Mouse (Mus musculus): ENCODE results near the gene Alyref2.

Alyref2 gene

GRCm38 (mm10) chr1:171501016-171501610, 2.2 kb upstream of the Alyref2 start:
- no peak for DNase-seq (ENCODE audit: low spot score in 2 of 2)

GRCm38 (mm10) chr1:171501636-171502080, 1.6 kb upstream of the Alyref2 start:
- no peak for DNase-seq (ENCODE audit: low spot score in 2 of 2)

- DNase-seq (ENCODE audit: low spot score in 2 of 2): peak in 1 of 2 experiments; percentile 56
Observed at GRCm38 (mm10) chr1:171502388-171503249, 659 bp upstream of the Alyref2 start.

GRCm38 (mm10) chr1:171503592-171504291, 464 bp downstream of the Alyref2 start:
- peak in 1 of 2 experiments; percentile 27 for DNase-seq (ENCODE audit: low spot score in 2 of 2)

GRCm38 (mm10) chr1:171504586-171504985, 1.3 kb downstream of the Alyref2 start:
- DNase-seq (ENCODE audit: low spot score in 2 of 2): no peak

- no peak for DNase-seq (ENCODE audit: low spot score in 2 of 2)
Observed at GRCm38 (mm10) chr1:171513234-171513633, 10.0 kb downstream of the Alyref2 start.

- DNase-seq (ENCODE audit: low spot score in 2 of 2): no peak
Observed at GRCm38 (mm10) chr1:171513760-171514159, 10.5 kb downstream of the Alyref2 start.

- no peak for DNase-seq (ENCODE audit: low spot score in 2 of 2)
Observed at GRCm38 (mm10) chr1:171515039-171515438, 11.8 kb downstream of the Alyref2 start.

- no peak for DNase-seq (ENCODE audit: low spot score in 2 of 2)
Observed at GRCm38 (mm10) chr1:171515557-171515956, 12.3 kb downstream of the Alyref2 start.

GRCm38 (mm10) chr1:171531367-171531766, 28.1 kb downstream of the Alyref2 start:
- DNase-seq (ENCODE audit: low spot score in 2 of 2): no peak

GRCm38 (mm10) chr1:171532830-171533229, 29.6 kb downstream of the Alyref2 start:
- DNase-seq (ENCODE audit: low spot score in 2 of 2): no peak

- no peak for DNase-seq (ENCODE audit: low spot score in 2 of 2)
Observed at GRCm38 (mm10) chr1:171534557-171534956, 31.3 kb downstream of the Alyref2 start.

GRCm38 (mm10) chr1:171535194-171535593, 31.9 kb downstream of the Alyref2 start, which contains the start of gene Itln1:
Itln1 (minus strand) TSS chr1:171535294.
- DNase-seq (ENCODE audit: low spot score in 2 of 2): no peak

GRCm38 (mm10) chr1:171540694-171541093, 37.4 kb downstream of the Alyref2 start:
- no peak for DNase-seq (ENCODE audit: low spot score in 2 of 2)

- no peak for DNase-seq (ENCODE audit: low spot score in 2 of 2)
Observed at GRCm38 (mm10) chr1:171551326-171551725, 48.0 kb downstream of the Alyref2 start.

GRCm38 (mm10) chr1:171552230-171552629, 49.0 kb downstream of the Alyref2 start:
- DNase-seq (ENCODE audit: low spot score in 2 of 2): no peak

- no peak for DNase-seq (ENCODE audit: low spot score in 2 of 2)
Observed at GRCm38 (mm10) chr1:171553359-171554341, 50.4 kb downstream of the Alyref2 start.
